ENCODE assay signal across 17 mouse cellular contexts in genomic region chr12:110837850-110838249, GRCm38 (mm10). TPM values are rescaled to one million over a fixed set of nuclear protein-coding genes. Genes with fewer than 3 reads are reported as not detected.
A peak's percentile ranks its signal among the peaks of the same experiment; 100 is the strongest.
DNase-seq lines count a peak whose midpoint lies in the region; ATAC-seq lines count a peak whose summit lies in the region.
"Had no signal": no experiment of that assay in that cellular context is flagged by ENCODE, and none has a peak within 500 bp of the region (broad histone marks: within the 10 kb centered on the region; RNA-seq: fewer than 3 reads in every experiment).

No protein-coding gene starts in this region.

- no peaks in the 10 kb centered on the region for H3K36me3 ChIP-seq in hindbrain, embryonic 15.5 days
- H3K36me3 ChIP-seq in hindbrain, embryonic 10.5 days: no peaks in the 10 kb centered on the region
- no peaks in the 10 kb centered on the region for H3K36me3 ChIP-seq in midbrain, embryonic 10.5 days
- no peaks in the 10 kb centered on the region for H3K36me3 ChIP-seq in midbrain, embryonic 14.5 days (ENCODE audit: control insufficient read depth, insufficient read depth, low read length)
- no peaks in the 10 kb centered on the region for H3K36me3 ChIP-seq in forebrain, embryonic 15.5 days
- H3K36me3 ChIP-seq: embryonic facial prominence, embryonic 13.5 days; neural tube, embryonic 13.5 days had no signal

- no peak overlapping the region for H3K9ac ChIP-seq in hindbrain, embryonic 15.5 days
- no peak overlapping the region for H3K9ac ChIP-seq in midbrain, embryonic 14.5 days (replicated peaks; ENCODE audit: low read length)
- no peak overlapping the region for H3K9ac ChIP-seq in forebrain, embryonic 15.5 days (replicated peaks)

- H3K4me2 ChIP-seq in hindbrain, embryonic 15.5 days: no peak overlapping the region
- no peak overlapping the region for H3K4me2 ChIP-seq in midbrain, embryonic 14.5 days (ENCODE audit: low read length)
- no peak overlapping the region for H3K4me2 ChIP-seq in forebrain, embryonic 15.5 days (replicated peaks)

- no peak for DNase-seq in hindbrain, embryonic 10.5 days (ENCODE audit: low spot score)
- DNase-seq in midbrain, embryonic 10.5 days (ENCODE audit: low spot score): no peak
- DNase-seq in midbrain, embryonic 14.5 days: no peak
- peak; percentile 60 for DNase-seq in ZHBTc4 (ENCODE audit: low read depth, low spot score)
- DNase-seq in yolk sac, embryonic 10.5 days (ENCODE audit: low spot score): no peak
- DNase-seq: adrenal gland, postnatal 25 days; cerebellum, adult 11-12 months; cerebellum, postnatal 14 days; gastrocnemius, postnatal 14 days; lung, adult 2 months; thymus, postnatal 25 days had no signal

- H3K4me1 ChIP-seq in hindbrain, embryonic 15.5 days (replicated peaks): peaks cover 29% of the 10 kb centered on the region
- H3K4me1 ChIP-seq in hindbrain, embryonic 10.5 days (replicated peaks): peaks cover 43% of the 10 kb centered on the region
- peaks cover 27% of the 10 kb centered on the region for H3K4me1 ChIP-seq in midbrain, embryonic 10.5 days
- H3K4me1 ChIP-seq in midbrain, embryonic 14.5 days (ENCODE audit: control insufficient read depth, insufficient read depth, low read length): peaks cover 14% of the 10 kb centered on the region; the same call in 1 of the 2 replicates
- peaks cover 28% of the 10 kb centered on the region for H3K4me1 ChIP-seq in forebrain, embryonic 15.5 days

- H3K27me3 ChIP-seq in hindbrain, embryonic 15.5 days: no peaks in the 10 kb centered on the region
- H3K27me3 ChIP-seq in hindbrain, embryonic 10.5 days (ENCODE audit: insufficient read depth, poor library complexity, severe bottlenecking): no peaks in the 10 kb centered on the region
- peaks cover 6% of the 10 kb centered on the region; the same call in 1 of the 2 replicates for H3K27me3 ChIP-seq in midbrain, embryonic 10.5 days (ENCODE audit: low read depth, poor library complexity, severe bottlenecking)
- H3K27me3 ChIP-seq in midbrain, embryonic 14.5 days (ENCODE audit: control insufficient read depth, insufficient read depth, low read length): no peaks in the 10 kb centered on the region
- no peaks in the 10 kb centered on the region for H3K27me3 ChIP-seq in forebrain, embryonic 15.5 days
- H3K27me3 ChIP-seq: embryonic facial prominence, embryonic 13.5 days; neural tube, embryonic 13.5 days had no signal

- H3K9me3 ChIP-seq in hindbrain, embryonic 15.5 days: no peaks in the 10 kb centered on the region
- no peaks in the 10 kb centered on the region for H3K9me3 ChIP-seq in hindbrain, embryonic 10.5 days
- no peaks in the 10 kb centered on the region for H3K9me3 ChIP-seq in midbrain, embryonic 10.5 days (replicated peaks)
- no peaks in the 10 kb centered on the region for H3K9me3 ChIP-seq in midbrain, embryonic 14.5 days (ENCODE audit: control insufficient read depth, low read length)
- H3K9me3 ChIP-seq in forebrain, embryonic 15.5 days: no peaks in the 10 kb centered on the region
- H3K9me3 ChIP-seq: embryonic facial prominence, embryonic 13.5 days; megakaryocyte, embryonic 14.5 days; neural tube, embryonic 13.5 days had no signal

- H3K4me3 ChIP-seq in hindbrain, embryonic 15.5 days: no peak overlapping the region
- H3K4me3 ChIP-seq in hindbrain, embryonic 10.5 days: no peak overlapping the region
- no peak overlapping the region for H3K4me3 ChIP-seq in midbrain, embryonic 10.5 days
- H3K4me3 ChIP-seq in midbrain, embryonic 14.5 days (replicated peaks; ENCODE audit: low read depth, low read length): no peak overlapping the region
- no peak overlapping the region for H3K4me3 ChIP-seq in forebrain, embryonic 15.5 days
- H3K4me3 ChIP-seq: embryonic facial prominence, embryonic 13.5 days; megakaryocyte, embryonic 14.5 days; neural tube, embryonic 13.5 days had no signal

- ATAC-seq in hindbrain, embryonic 15.5 days (ENCODE audit: low FRiP score, low read depth): no peak
- no peak for ATAC-seq in midbrain, embryonic 14.5 days (ENCODE audit: low FRiP score, low TSS enrichment)
- ATAC-seq in forebrain, embryonic 15.5 days (replicated peaks): no peak

- 87% methylated on average over 8 of the region's 8 CpGs for WGBS in hindbrain, embryonic 15.5 days
- WGBS in hindbrain, embryonic 10.5 days: 88% methylated on average over 8 of the region's 8 CpGs
- WGBS in midbrain, embryonic 10.5 days: 88% methylated on average over 8 of the region's 8 CpGs
- 89% methylated on average over 8 of the region's 8 CpGs for WGBS in midbrain, embryonic 14.5 days
- 69% methylated on average over 8 of the region's 8 CpGs for WGBS in forebrain, embryonic 15.5 days

- H3K27ac ChIP-seq in hindbrain, embryonic 15.5 days (replicated peaks): peak overlapping the region; percentile 65; the same call in 1 of the 2 replicates
- no peak overlapping the region for H3K27ac ChIP-seq in hindbrain, embryonic 10.5 days
- 0 out of 2 replicates have a peak overlapping the region, but pooled peaks have one; percentile 79 for H3K27ac ChIP-seq in midbrain, embryonic 10.5 days (replicated peaks)
- H3K27ac ChIP-seq in midbrain, embryonic 14.5 days (replicated peaks; ENCODE audit: low read depth, low read length): no peak overlapping the region
- peak overlapping the region; percentile 73 for H3K27ac ChIP-seq in forebrain, embryonic 15.5 days (replicated peaks)

RNA-seq across cellular contexts. Expression of gene Mok, which starts 2.9 kb away (rescaled TPM):
- polyA plus RNA-seq in hindbrain, embryonic 15.5 days (2015; fragmentation: Nextera tagmentation; extraction: Ambion mirVana): 14.0 and 16.0 TPM in 2 replicates
- 10.5 and 14.2 TPM in 2 replicates for polyA plus RNA-seq in hindbrain, embryonic 10.5 days (2016; fragmentation: Nextera tagmentation; extraction: Ambion mirVana)
- polyA plus RNA-seq in midbrain, embryonic 10.5 days (2016; fragmentation: Nextera tagmentation; extraction: Ambion mirVana): 10.1 and 11.7 TPM in 2 replicates
- polyA plus RNA-seq in midbrain, embryonic 14.5 days (2014; fragmentation: Nextera tagmentation; extraction: Ambion mirVana): 15.9 and 17.9 TPM in 2 replicates
- 11.8 and 13.8 TPM in 2 replicates for polyA plus RNA-seq in forebrain, embryonic 15.5 days (2015; fragmentation: Nextera tagmentation; extraction: Ambion mirVana)
- polyA plus RNA-seq: liver, adult 2 months had no signal

RNA-seq across cellular contexts. Expression of gene Zfp839, which starts 12.2 kb away (rescaled TPM):
- 4.4 and 4.8 TPM in 2 replicates for polyA plus RNA-seq in hindbrain, embryonic 15.5 days (2015; fragmentation: Nextera tagmentation; extraction: Ambion mirVana)
- 4.2 and 5.1 TPM in 2 replicates for polyA plus RNA-seq in hindbrain, embryonic 10.5 days (2016; fragmentation: Nextera tagmentation; extraction: Ambion mirVana)
- polyA plus RNA-seq in midbrain, embryonic 10.5 days (2016; fragmentation: Nextera tagmentation; extraction: Ambion mirVana): 4.8 and 5.4 TPM in 2 replicates
- 2.0 and 3.1 TPM in 2 replicates for polyA plus RNA-seq in midbrain, embryonic 14.5 days (2014; fragmentation: Nextera tagmentation; extraction: Ambion mirVana)
- 3.6 and 4.0 TPM in 2 replicates for polyA plus RNA-seq in forebrain, embryonic 15.5 days (2015; fragmentation: Nextera tagmentation; extraction: Ambion mirVana)

RNA-seq across cellular contexts. Expression of gene Cinp, which starts 51.1 kb away (rescaled TPM):
- 83.6 and 85.1 TPM in 2 replicates for polyA plus RNA-seq in hindbrain, embryonic 15.5 days (2015; fragmentation: Nextera tagmentation; extraction: Ambion mirVana)
- 82.0 and 92.8 TPM in 2 replicates for polyA plus RNA-seq in hindbrain, embryonic 10.5 days (2016; fragmentation: Nextera tagmentation; extraction: Ambion mirVana)
- polyA plus RNA-seq in midbrain, embryonic 10.5 days (2016; fragmentation: Nextera tagmentation; extraction: Ambion mirVana): 81.7 and 95.6 TPM in 2 replicates
- 83.0 and 83.1 TPM in 2 replicates for polyA plus RNA-seq in midbrain, embryonic 14.5 days (2014; fragmentation: Nextera tagmentation; extraction: Ambion mirVana)
- polyA plus RNA-seq in forebrain, embryonic 15.5 days (2015; fragmentation: Nextera tagmentation; extraction: Ambion mirVana): 81.8 and 82.8 TPM in 2 replicates

RNA-seq across cellular contexts. Expression of gene Tecpr2, which starts 51.2 kb away (rescaled TPM):
- polyA plus RNA-seq in hindbrain, embryonic 15.5 days (2015; fragmentation: Nextera tagmentation; extraction: Ambion mirVana): 7.3 and 7.6 TPM in 2 replicates
- 6.5 and 7.0 TPM in 2 replicates for polyA plus RNA-seq in hindbrain, embryonic 10.5 days (2016; fragmentation: Nextera tagmentation; extraction: Ambion mirVana)
- 5.3 and 6.7 TPM in 2 replicates for polyA plus RNA-seq in midbrain, embryonic 10.5 days (2016; fragmentation: Nextera tagmentation; extraction: Ambion mirVana)
- polyA plus RNA-seq in midbrain, embryonic 14.5 days (2014; fragmentation: Nextera tagmentation; extraction: Ambion mirVana): 6.1 and 7.6 TPM in 2 replicates
- 7.2 and 7.5 TPM in 2 replicates for polyA plus RNA-seq in forebrain, embryonic 15.5 days (2015; fragmentation: Nextera tagmentation; extraction: Ambion mirVana)

Comparison
In these comparisons a context has a peak if more than half of its experiments do, and no peak if none do; other contexts are left out.
1. H3K27ac ChIP-seq: peak in hindbrain, embryonic 15.5 days (single experiment), midbrain, embryonic 10.5 days (single experiment) and forebrain, embryonic 15.5 days (single experiment); none in hindbrain, embryonic 10.5 days (single experiment) and midbrain, embryonic 14.5 days (single experiment).